Mouse (Mus musculus) liver, embryonic 11.5 days (tissue): ENCODE measurements around the gene Cdh4. TPM values are rescaled to one million over a fixed set of nuclear protein-coding genes. Genes with fewer than 3 reads are reported as not detected.
A peak's percentile ranks its signal among the peaks of the same experiment; 100 is the strongest.

Experiments
- ATAC-seq: fragments of 200-750 bp; cut with Nextera tagmentation; replicated peaks from 2 replicates; pipeline ENCODE4 v1.8.0; 2017; ENCODE audit warnings: moderate number of reproducible peaks, mild to moderate bottlenecking, moderate TSS enrichment, moderate library complexity; ENCODE audit not compliant: low FRiP score
- DNase-seq: peaks from one replicate; pipeline ENCODE4 v3.0.0-alpha.2; 2017; ENCODE audit warnings: low spot score
- H3K27ac ChIP-seq: fragments of 300-500 bp; sonication (generic); 2 replicates; pipeline ENCODE4 v1.5.1; 2014; ENCODE audit warnings: mild to moderate bottlenecking, low read depth, low read length, control low read depth
- H3K27me3 ChIP-seq: fragments of 300-500 bp; sonication (generic); replicated peaks from 2 replicates; pipeline ENCODE4 v1.6.1; 2014; ENCODE audit warnings: low read length, mixed read lengths; ENCODE audit not compliant: control insufficient read depth, insufficient read depth
- H3K36me3 ChIP-seq: fragments of 300-500 bp; sonication (generic); 2 replicates; pipeline ENCODE4 v1.6.1; 2014; ENCODE audit warnings: mild to moderate bottlenecking, low read length, moderate library complexity, mixed read lengths; ENCODE audit not compliant: control insufficient read depth, insufficient read depth
- H3K4me1 ChIP-seq: fragments of 300-500 bp; sonication (generic); replicated peaks from 2 replicates; pipeline ENCODE4 v1.6.1; 2014; ENCODE audit warnings: low read length, mixed read lengths; ENCODE audit not compliant: control insufficient read depth, insufficient read depth
- H3K4me2 ChIP-seq: fragments of 300-500 bp; sonication (generic); 2 replicates; pipeline ENCODE4 v1.6.1; 2014; ENCODE audit warnings: mild to moderate bottlenecking, control low read depth, moderate library complexity
- H3K4me3 ChIP-seq: fragments of 300-500 bp; sonication (generic); 2 replicates; pipeline ENCODE4 v1.5.1; 2014; ENCODE audit warnings: low read depth, low read length, control low read depth
- H3K9ac ChIP-seq: fragments of 300-500 bp; sonication (generic); 2 replicates; pipeline ENCODE4 v1.6.1; 2014; ENCODE audit warnings: low read depth, low read length, control low read depth
- H3K9me3 ChIP-seq: fragments of 300-500 bp; sonication (generic); 2 replicates; pipeline ENCODE4 v1.6.1; 2016; ENCODE audit warnings: low read length, inconsistent platforms, mixed read lengths; ENCODE audit not compliant: control insufficient read depth
- WGBS: fragments of 180-500 bp; shearing (Covaris S2); extraction: QIAGEN DNeasy Blood & Tissue Kit; methylation state at CpG from one replicate; pipeline ENCODE4 v1.1.7; 2014; 5-methylcytosine and 5-hydroxymethylcytosine counted together
- polyA plus RNA-seq: library from polyadenylated mRNA; unstranded; fragments of >200 nt; fragmentation: Nextera tagmentation; extraction: Ambion mirVana; gene quantifications from 2 replicates; pipeline ENCODE4 v1.2.1, GENCODE M21; 2014

Gene Cdh4
- polyA plus RNA-seq, 1 experiment from 2014 or later, result 0.51 TPM

DNA sequence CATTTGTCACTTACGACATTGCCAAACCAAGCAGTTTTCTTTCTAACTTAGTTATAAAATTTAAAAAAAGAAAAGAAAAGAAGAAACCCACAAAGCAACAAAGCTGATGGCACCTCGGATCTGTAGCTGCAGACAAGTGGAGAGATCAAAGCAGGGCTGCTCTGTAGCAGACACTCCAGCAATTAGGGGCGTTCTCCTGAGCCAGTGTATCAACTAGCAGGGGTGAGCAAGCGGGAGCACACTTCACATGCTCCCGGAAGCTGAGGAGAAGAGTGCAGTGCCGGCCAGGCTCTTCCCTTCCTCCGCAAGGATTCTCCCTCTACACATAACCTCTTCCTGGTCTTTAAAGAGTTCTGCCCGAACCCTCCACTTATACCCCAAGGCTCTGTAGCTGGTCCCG lies 220.5 kb downstream of the Cdh4 start:
- Histone ChIP-seq H3K4me1 (0 out of 2 replicates have a peak, but pooled peaks cover 2% of the 10 kb centered on the region), H3K9ac (no peak overlapping the region), H3K4me2 (peak overlapping the region; percentile 53), H3K27me3 (peaks cover 2% of the 10 kb centered on the region; the same call in 1 of the 2 replicates), H3K36me3 (no peaks in the 10 kb centered on the region), H3K4me3 (0 out of 2 replicates have a peak overlapping the region, but pooled peaks have one; percentile 0), H3K9me3 (no peaks in the 10 kb centered on the region), H3K27ac (no peak overlapping the region)
- DNase-seq, result no peak
- 11% methylated on average over 9 of the region's 9 CpGs for WGBS
- ATAC-seq, result no peak

GRCm38 (mm10) chr2:179663652-179664051 lies 221.4 kb downstream of the Cdh4 start:
- DNase-seq (no peak), ATAC-seq (no peak)
- Histone ChIP-seq H3K4me1 (0 out of 2 replicates have a peak, but pooled peaks cover 2% of the 10 kb centered on the region), H3K9me3 (no peaks in the 10 kb centered on the region), H3K36me3 (no peaks in the 10 kb centered on the region), H3K4me2 (no peak overlapping the region), H3K4me3 (no peak overlapping the region), H3K27ac (no peak overlapping the region), H3K27me3 (peaks cover 2% of the 10 kb centered on the region; the same call in 1 of the 2 replicates), H3K9ac (no peak overlapping the region)
- WGBS, result 59% methylated on average over 9 of the region's 9 CpGs

GRCm38 (mm10) chr2:179664171-179664608 lies 222.0 kb downstream of the Cdh4 start:
- Histone ChIP-seq H3K27ac (no peak overlapping the region), H3K27me3 (peaks cover 2% of the 10 kb centered on the region; the same call in 1 of the 2 replicates), H3K9ac (no peak overlapping the region), H3K9me3 (no peaks in the 10 kb centered on the region), H3K4me1 (0 out of 2 replicates have a peak, but pooled peaks cover 2% of the 10 kb centered on the region), H3K36me3 (no peaks in the 10 kb centered on the region), H3K4me2 (no peak overlapping the region), H3K4me3 (no peak overlapping the region)
- 84% methylated on average over 13 of the region's 13 CpGs for WGBS
- no peak for ATAC-seq
- DNase-seq, result no peak

GRCm38 (mm10) chr2:179670689-179671088 lies 228.5 kb downstream of the Cdh4 start:
- 75% methylated on average over 10 of the region's 10 CpGs for WGBS
- H3K4me3 ChIP-seq, result no peak overlapping the region
- H3K4me1 ChIP-seq, result no peaks in the 10 kb centered on the region
- no peak overlapping the region for H3K4me2 ChIP-seq
- H3K9me3 ChIP-seq, result no peaks in the 10 kb centered on the region
- H3K27ac ChIP-seq, result no peak overlapping the region
- no peak overlapping the region for H3K9ac ChIP-seq
- DNase-seq, result no peak
- H3K36me3 ChIP-seq, result no peaks in the 10 kb centered on the region
- H3K27me3 ChIP-seq, result no peaks in the 10 kb centered on the region
- ATAC-seq, result no peak

- Histone ChIP-seq H3K4me3 (no peak overlapping the region), H3K36me3 (no peaks in the 10 kb centered on the region), H3K9ac (no peak overlapping the region), H3K27me3 (no peaks in the 10 kb centered on the region), H3K4me2 (no peak overlapping the region), H3K4me1 (no peaks in the 10 kb centered on the region), H3K27ac (no peak overlapping the region), H3K9me3 (no peaks in the 10 kb centered on the region)
- DNase-seq (no peak), ATAC-seq (no peak)
- WGBS, result 65% methylated on average over 5 of the region's 5 CpGs
Observed at GRCm38 (mm10) chr2:179679866-179680265, 237.6 kb downstream of the Cdh4 start.

- no peaks in the 10 kb centered on the region for H3K27me3 ChIP-seq
- no peak overlapping the region for H3K4me3 ChIP-seq
- ATAC-seq (no peak), DNase-seq (no peak)
- no peak overlapping the region for H3K4me2 ChIP-seq
- no peaks in the 10 kb centered on the region for H3K36me3 ChIP-seq
- H3K4me1 ChIP-seq, result no peaks in the 10 kb centered on the region
- no peaks in the 10 kb centered on the region for H3K9me3 ChIP-seq
- 89% methylated on average over 1 of the region's 1 CpGs for WGBS
- H3K27ac ChIP-seq, result no peak overlapping the region
- no peak overlapping the region for H3K9ac ChIP-seq
Observed at GRCm38 (mm10) chr2:179681386-179681785, 239.2 kb downstream of the Cdh4 start.

DNA sequence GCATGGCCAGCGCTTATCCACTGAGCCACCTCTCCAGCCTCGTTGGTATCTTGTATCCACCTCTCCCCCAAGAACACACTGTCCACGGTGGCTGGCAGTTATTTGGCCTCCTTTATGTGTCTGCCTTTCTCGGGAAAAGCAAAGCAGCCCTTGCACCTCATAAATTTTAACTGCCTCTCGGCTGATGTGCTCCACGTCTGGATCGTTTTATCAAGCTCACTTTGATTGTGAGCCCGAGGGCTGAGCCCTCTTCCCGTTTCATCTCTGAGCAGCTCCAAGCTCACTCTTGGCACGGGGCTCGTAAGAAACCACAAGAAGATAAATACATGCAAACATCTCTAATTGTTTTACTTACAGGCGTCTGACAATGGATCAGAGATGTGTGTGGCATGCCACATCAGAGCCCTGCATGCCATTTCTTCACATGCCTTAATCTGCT lies 245.0 kb downstream of the Cdh4 start:
- no peak for ATAC-seq
- no peak overlapping the region for H3K27ac ChIP-seq
- no peaks in the 10 kb centered on the region for H3K9me3 ChIP-seq
- H3K4me1 ChIP-seq, result no peaks in the 10 kb centered on the region
- no peaks in the 10 kb centered on the region for H3K27me3 ChIP-seq
- H3K4me2 ChIP-seq, result no peak overlapping the region
- no peak overlapping the region for H3K4me3 ChIP-seq
- no peak for DNase-seq
- 49% methylated on average over 12 of the region's 12 CpGs for WGBS
- no peak overlapping the region for H3K9ac ChIP-seq
- no peaks in the 10 kb centered on the region for H3K36me3 ChIP-seq

- no peak overlapping the region for H3K4me2 ChIP-seq
- no peak overlapping the region for H3K27ac ChIP-seq
- no peaks in the 10 kb centered on the region for H3K27me3 ChIP-seq
- H3K9ac ChIP-seq, result no peak overlapping the region
- no peaks in the 10 kb centered on the region for H3K36me3 ChIP-seq
- ATAC-seq, result no peak
- DNase-seq, result no peak
- 70% methylated on average over 5 of the region's 5 CpGs for WGBS
- no peak overlapping the region for H3K4me3 ChIP-seq
- no peaks in the 10 kb centered on the region for H3K9me3 ChIP-seq
- H3K4me1 ChIP-seq, result no peaks in the 10 kb centered on the region
Observed at GRCm38 (mm10) chr2:179688976-179689375, 246.7 kb downstream of the Cdh4 start.

DNA sequence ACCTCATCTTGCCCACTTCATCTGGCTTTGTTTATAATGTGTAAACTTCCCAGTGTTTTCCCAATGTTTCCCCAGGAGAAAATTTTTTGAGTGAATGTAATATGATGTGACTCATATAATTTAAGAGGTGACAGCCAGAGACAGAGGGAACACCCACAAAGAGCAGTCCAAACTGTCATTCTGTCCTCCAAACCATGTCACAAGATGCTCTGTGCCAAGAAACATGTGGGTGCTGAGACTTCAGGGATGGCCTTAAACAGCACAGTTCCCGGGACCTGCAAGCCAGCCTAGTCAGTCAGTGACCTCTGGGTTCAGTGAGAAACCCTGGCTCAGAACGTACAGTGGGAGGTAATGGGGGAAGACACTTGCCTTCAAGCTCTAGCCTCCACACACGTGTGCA lies 247.5 kb downstream of the Cdh4 start:
- Histone ChIP-seq H3K4me2 (no peak overlapping the region), H3K27ac (no peak overlapping the region), H3K36me3 (no peaks in the 10 kb centered on the region), H3K9ac (no peak overlapping the region), H3K4me1 (no peaks in the 10 kb centered on the region), H3K9me3 (no peaks in the 10 kb centered on the region), H3K27me3 (no peaks in the 10 kb centered on the region), H3K4me3 (no peak overlapping the region)
- DNase-seq (no peak), ATAC-seq (no peak)
- 70% methylated on average over 3 of the region's 3 CpGs for WGBS
